Comparison of ENCODE assay signal across 21 mouse cellular contexts in genomic region chr12:74116825-74117224, GRCm38 (mm10).
DNase-seq lines count a peak whose midpoint lies in the region; ATAC-seq and TF ChIP-seq lines count a peak whose summit lies in the region.
"Had no signal": no experiment of that assay in that cellular context is flagged by ENCODE, and none has a peak within 500 bp of the region (broad histone marks: within the 10 kb centered on the region; RNA-seq: fewer than 3 reads in every experiment).

No protein-coding gene starts in this region.

- no peak for ATAC-seq in hindbrain, postnatal 0 days
- ATAC-seq in hindbrain, embryonic 14.5 days (ENCODE audit: low FRiP score) = no peak
- ATAC-seq: forebrain, embryonic 14.5 days; liver, postnatal 0 days; midbrain, embryonic 16.5 days had no signal

- H3K9me3 ChIP-seq in hindbrain, postnatal 0 days (ENCODE audit: low read length) = no peaks in the 10 kb centered on the region
- H3K9me3 ChIP-seq in hindbrain, embryonic 14.5 days (ENCODE audit: control insufficient read depth, low read length) = peaks cover 6% of the 10 kb centered on the region
- H3K9me3 ChIP-seq: heart, embryonic 15.5 days; limb, embryonic 15.5 days had no signal

- no peaks in the 10 kb centered on the region for H3K27me3 ChIP-seq in hindbrain, postnatal 0 days (ENCODE audit: insufficient read depth, low read length)
- no peaks in the 10 kb centered on the region for H3K27me3 ChIP-seq in hindbrain, embryonic 14.5 days (ENCODE audit: control insufficient read depth, insufficient read depth, low read length)
- H3K27me3 ChIP-seq: heart, embryonic 15.5 days; limb, embryonic 15.5 days; megakaryocyte, embryonic 14.5 days had no signal

- TF ChIP-seq CTCF in hindbrain, postnatal 0 days (IDR thresholded peaks at IDR 0.05; ENCODE audit: low read depth) = no peak
- no peak for TF ChIP-seq CTCF in gastrocnemius, adult 2 months (IDR thresholded peaks at IDR 0.05)

- WGBS in hindbrain, postnatal 0 days = 56% methylated on average over 6 of the region's 6 CpGs
- WGBS in hindbrain, embryonic 14.5 days = 57% methylated on average over 6 of the region's 6 CpGs

- H3K36me3 ChIP-seq in hindbrain, postnatal 0 days (ENCODE audit: insufficient read depth, low read length) = no peaks in the 10 kb centered on the region
- no peaks in the 10 kb centered on the region for H3K36me3 ChIP-seq in hindbrain, embryonic 14.5 days (replicated peaks; ENCODE audit: control insufficient read depth, insufficient read depth)
- H3K36me3 ChIP-seq: heart, embryonic 15.5 days; limb, embryonic 15.5 days had no signal

- H3K9ac ChIP-seq in hindbrain, postnatal 0 days (replicated peaks; ENCODE audit: low read length) = no peak overlapping the region
- no peak overlapping the region for H3K9ac ChIP-seq in hindbrain, embryonic 14.5 days
- H3K9ac ChIP-seq: heart, embryonic 15.5 days; limb, embryonic 15.5 days; liver, postnatal 0 days had no signal

- DNase-seq in adrenal gland, postnatal 36 days = peak; percentile 3 to 7
- no peak for DNase-seq in adrenal gland, adult 2 months
- peak; percentile 33 for DNase-seq in hindbrain, postnatal 0 days (ENCODE audit: low spot score)
- no peak for DNase-seq in hindbrain, embryonic 14.5 days (ENCODE audit: low spot score)
- DNase-seq in layer of hippocampus, adult 8-10 months (ENCODE audit: low spot score in 2 of 2) = peak; percentile 27 to 39
- no peak for DNase-seq in layer of hippocampus, adult 9-10 months (ENCODE audit: low spot score)
- peak; percentile 80 for DNase-seq in brain, adult 2 months (ENCODE audit: low read depth, low spot score)
- no peak for DNase-seq in gastrocnemius, adult 2 months
- DNase-seq: cerebellum, adult 11-12 months; cerebellum, postnatal 36 days; kidney, postnatal 10 days; liver, postnatal 0 days; lung, postnatal 14 days; right cerebral cortex, postnatal 4 days; thymus, postnatal 14 days had no signal

- no peak overlapping the region for H3K4me3 ChIP-seq in hindbrain, postnatal 0 days (ENCODE audit: low read length)
- no peak overlapping the region for H3K4me3 ChIP-seq in hindbrain, embryonic 14.5 days (replicated peaks; ENCODE audit: low read length)
- H3K4me3 ChIP-seq in gastrocnemius, adult 2 months = no peak overlapping the region
- H3K4me3 ChIP-seq: erythroblast, embryonic 14.5 days; heart, embryonic 15.5 days; limb, embryonic 15.5 days; megakaryocyte, embryonic 14.5 days had no signal

- H3K27ac ChIP-seq in hindbrain, postnatal 0 days = no peak overlapping the region
- no peak overlapping the region for H3K27ac ChIP-seq in hindbrain, embryonic 14.5 days
- no peak overlapping the region for H3K27ac ChIP-seq in gastrocnemius, adult 2 months
- H3K27ac ChIP-seq: heart, embryonic 15.5 days; limb, embryonic 15.5 days had no signal

- H3K4me2 ChIP-seq in hindbrain, postnatal 0 days (ENCODE audit: low read depth, low read length) = no peak overlapping the region
- no peak overlapping the region for H3K4me2 ChIP-seq in hindbrain, embryonic 14.5 days (replicated peaks)
- H3K4me2 ChIP-seq: heart, embryonic 15.5 days; limb, embryonic 15.5 days had no signal

- intact Hi-C loops in gastrocnemius, adult 2 months (cut with DNase I) = no loop called here

- no peaks in the 10 kb centered on the region for H3K4me1 ChIP-seq in hindbrain, postnatal 0 days (ENCODE audit: insufficient read depth, low read length)
- H3K4me1 ChIP-seq in hindbrain, embryonic 14.5 days (replicated peaks; ENCODE audit: control insufficient read depth, insufficient read depth, low read length) = no peaks in the 10 kb centered on the region
- H3K4me1 ChIP-seq: heart, embryonic 15.5 days; limb, embryonic 15.5 days; megakaryocyte, embryonic 14.5 days had no signal

Comparison
In these comparisons a context has a peak if more than half of its experiments do, and no peak if none do; other contexts are left out.
1. DNase-seq: peak in adrenal gland, postnatal 36 days (2 of 2), hindbrain, postnatal 0 days (single experiment), layer of hippocampus, adult 8-10 months (2 of 2) and brain, adult 2 months (single experiment); none in adrenal gland, adult 2 months (single experiment), hindbrain, embryonic 14.5 days (single experiment), layer of hippocampus, adult 9-10 months (single experiment) and gastrocnemius, adult 2 months (single experiment).